Mouse (Mus musculus): ENCODE results near the gene Polr1c. TPM values are rescaled to one million over a fixed set of nuclear protein-coding genes. Genes with fewer than 3 reads are reported as not detected.

Polr1c gene
- polyA plus RNA-seq, 1 experiment from 2014 or later = 48.0 TPM

DNA sequence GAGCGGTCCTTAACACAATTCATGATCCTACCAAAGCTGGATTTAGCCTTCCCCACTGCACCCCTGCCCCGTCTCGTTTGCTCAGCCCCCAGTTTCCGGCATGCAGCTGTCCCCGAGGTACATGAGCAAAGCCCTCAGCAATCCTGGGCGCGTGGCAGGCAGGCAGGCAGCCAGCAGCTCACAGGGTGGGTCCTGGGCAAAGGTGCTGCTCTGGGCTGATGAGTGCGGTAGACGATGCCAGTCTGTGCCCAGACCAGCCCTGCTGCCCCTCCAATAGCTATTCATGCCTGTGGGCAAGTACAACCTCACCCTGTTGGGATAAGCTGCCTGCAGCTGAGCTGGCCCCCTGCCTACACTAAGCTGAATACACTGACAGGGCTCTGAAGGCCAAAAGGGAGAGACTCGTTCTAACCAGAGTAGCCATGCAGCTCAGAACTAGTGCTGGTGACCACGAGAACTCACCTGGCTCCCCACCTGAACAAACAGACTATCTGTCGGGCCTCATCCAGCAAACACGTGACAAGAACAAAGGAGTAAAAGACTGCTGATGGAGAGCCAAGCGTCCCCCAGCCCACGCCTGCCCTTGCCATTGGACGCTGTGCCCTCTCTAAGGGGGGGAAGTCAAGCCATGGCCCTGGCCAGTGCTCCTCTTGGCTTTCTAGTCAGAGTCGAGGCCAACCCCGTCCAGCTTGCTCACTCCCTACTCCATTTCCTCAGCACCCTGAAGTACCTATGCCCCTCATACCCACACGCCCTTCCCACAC, 22.1 kb upstream of the Polr1c start:
- DNase-seq (ENCODE audit: low spot score) = peak; percentile 63
- 0 out of 2 replicates have a peak overlapping the region, but pooled peaks have one; percentile 23 for H3K9ac ChIP-seq (ENCODE audit: low read length)
- no peaks in the 10 kb centered on the region for H3K4me1 ChIP-seq (replicated peaks; ENCODE audit: control insufficient read depth, insufficient read depth)
- no peaks in the 10 kb centered on the region for H3K9me3 ChIP-seq (ENCODE audit: control insufficient read depth, low read length)
- H3K36me3 ChIP-seq (ENCODE audit: control insufficient read depth, insufficient read depth, low read length) = peaks cover 7% of the 10 kb centered on the region
- H3K27ac ChIP-seq (replicated peaks) = peak overlapping the region; percentile 50
- H3K27me3 ChIP-seq (ENCODE audit: control insufficient read depth, insufficient read depth, low read length) = no peaks in the 10 kb centered on the region
- WGBS = 50% methylated on average over 19 of the region's 19 CpGs
- TF ChIP-seq EP300 (optimal IDR thresholded peaks at IDR 0.05) (no peak), CTCF (IDR thresholded peaks at IDR 0.05; ENCODE audit: low read depth) (no peak)
- H3K4me3 ChIP-seq (ENCODE audit: low read depth, low read length) = no peak overlapping the region
- no peak overlapping the region for H3K4me2 ChIP-seq (replicated peaks; ENCODE audit: low read depth)
- peak; percentile 25; the same call in 1 of the 2 replicates for ATAC-seq (ENCODE audit: low FRiP score, low TSS enrichment)

DNA sequence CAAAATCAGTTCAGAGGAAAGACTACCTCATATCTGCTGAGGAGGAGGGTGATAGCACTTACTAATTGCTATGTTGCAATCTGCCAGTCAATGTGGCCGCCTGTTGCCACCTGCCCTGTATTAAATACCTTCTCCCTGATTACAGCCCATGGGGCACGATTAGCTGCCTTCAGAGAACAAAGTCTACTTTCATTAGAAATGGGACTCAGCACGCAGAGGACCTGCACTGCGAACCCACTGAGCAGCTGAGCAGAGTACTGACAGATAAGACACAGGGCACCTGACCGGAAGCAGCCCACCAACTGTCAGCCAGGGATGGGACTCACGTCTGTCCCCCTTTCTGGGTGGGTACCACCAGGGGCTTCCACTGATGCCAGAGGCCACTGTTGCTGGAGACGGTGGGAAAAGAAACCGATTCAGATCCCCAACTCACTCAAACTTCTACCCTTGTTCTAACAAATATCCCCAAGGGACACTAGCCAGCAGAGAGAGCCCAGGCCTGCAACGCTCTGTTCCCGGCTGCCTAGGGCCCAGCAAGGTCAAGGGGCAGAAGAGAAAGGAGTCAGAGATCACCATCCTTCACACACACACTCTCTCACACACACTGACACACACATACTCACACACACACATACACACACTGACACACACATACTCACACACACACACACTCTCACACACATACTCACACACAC, 20.3 kb upstream of the Polr1c start:
- TF ChIP-seq CTCF (IDR thresholded peaks at IDR 0.05; ENCODE audit: low read depth) = no peak
- Histone ChIP-seq H3K36me3 (ENCODE audit: control insufficient read depth, insufficient read depth, low read length) (peaks cover 18% of the 10 kb centered on the region), H3K4me1 (replicated peaks; ENCODE audit: control insufficient read depth, insufficient read depth) (no peaks in the 10 kb centered on the region), H3K9me3 (ENCODE audit: control insufficient read depth, low read length) (no peaks in the 10 kb centered on the region), H3K9ac (ENCODE audit: low read length) (no peak overlapping the region), H3K27ac (replicated peaks) (peak overlapping the region; percentile 77), H3K4me3 (ENCODE audit: low read depth, low read length) (no peak overlapping the region), H3K27me3 (ENCODE audit: control insufficient read depth, insufficient read depth, low read length) (no peaks in the 10 kb centered on the region), H3K4me2 (replicated peaks; ENCODE audit: low read depth) (no peak overlapping the region)
- 67% methylated on average over 10 of the region's 10 CpGs for WGBS
- DNase-seq (ENCODE audit: low spot score) (no peak), ATAC-seq (ENCODE audit: low FRiP score, low TSS enrichment) (no peak)

DNA sequence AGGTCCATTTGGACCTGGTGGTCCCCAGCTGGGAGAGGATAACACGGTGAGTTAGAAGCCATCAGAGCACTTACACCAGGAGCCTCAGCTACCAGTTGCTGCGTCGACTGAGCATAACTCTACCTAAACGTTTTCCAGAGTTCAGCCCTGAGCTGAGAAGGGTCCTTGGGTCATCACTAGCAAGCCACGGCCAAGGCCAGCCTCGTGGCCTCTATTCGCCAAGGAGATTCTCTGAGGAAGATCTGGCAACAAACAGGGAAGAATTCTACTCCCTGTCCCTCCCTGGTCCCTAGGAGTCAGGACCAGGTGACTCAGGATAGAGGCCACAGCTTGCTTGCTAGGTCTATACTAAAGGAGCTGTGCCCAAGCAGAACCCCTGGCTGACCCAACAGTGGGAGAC, 19.7 kb upstream of the Polr1c start:
- no peak overlapping the region for H3K4me2 ChIP-seq (replicated peaks; ENCODE audit: low read depth)
- no peak overlapping the region for H3K9ac ChIP-seq (ENCODE audit: low read length)
- DNase-seq (ENCODE audit: low spot score) (no peak), ATAC-seq (ENCODE audit: low FRiP score, low TSS enrichment) (no peak)
- no peaks in the 10 kb centered on the region for H3K27me3 ChIP-seq (ENCODE audit: control insufficient read depth, insufficient read depth, low read length)
- peak overlapping the region; percentile 77 for H3K27ac ChIP-seq (replicated peaks)
- H3K9me3 ChIP-seq (ENCODE audit: control insufficient read depth, low read length) = no peaks in the 10 kb centered on the region
- H3K4me1 ChIP-seq (replicated peaks; ENCODE audit: control insufficient read depth, insufficient read depth) = no peaks in the 10 kb centered on the region
- H3K36me3 ChIP-seq (ENCODE audit: control insufficient read depth, insufficient read depth, low read length) = peaks cover 22% of the 10 kb centered on the region
- no peak overlapping the region for H3K4me3 ChIP-seq (ENCODE audit: low read depth, low read length)
- WGBS = 72% methylated on average over 7 of the region's 7 CpGs
- no peak for TF ChIP-seq EP300 (optimal IDR thresholded peaks at IDR 0.05)

DNA sequence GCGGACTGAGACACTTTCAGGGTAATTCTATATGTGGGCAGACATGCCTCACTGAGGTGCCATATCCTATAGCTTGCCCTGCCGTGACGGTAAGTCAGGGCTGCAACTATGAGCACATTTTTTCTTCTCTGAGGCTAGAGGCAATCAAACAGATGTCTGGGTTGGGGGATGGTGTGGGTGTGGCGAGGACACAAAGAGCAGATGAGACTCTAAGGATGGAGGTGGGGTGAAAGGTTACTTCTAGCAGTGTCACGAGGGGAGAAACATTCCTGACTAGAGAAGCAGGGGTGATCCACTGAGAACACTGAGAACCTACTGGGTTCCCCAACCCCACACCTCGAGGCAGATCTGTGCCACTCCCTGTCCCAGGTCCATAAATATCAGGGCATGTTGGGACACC, 19.1 kb upstream of the Polr1c start:
- no peak overlapping the region for H3K4me3 ChIP-seq (ENCODE audit: low read depth, low read length)
- no peaks in the 10 kb centered on the region for H3K4me1 ChIP-seq (replicated peaks; ENCODE audit: control insufficient read depth, insufficient read depth)
- TF ChIP-seq EP300 (optimal IDR thresholded peaks at IDR 0.05) (no peak), CTCF (IDR thresholded peaks at IDR 0.05; ENCODE audit: low read depth) (no peak)
- ATAC-seq (ENCODE audit: low FRiP score, low TSS enrichment) = no peak
- H3K27ac ChIP-seq (replicated peaks) = peak overlapping the region; percentile 70
- H3K9me3 ChIP-seq (ENCODE audit: control insufficient read depth, low read length) = no peaks in the 10 kb centered on the region
- peaks cover 25% of the 10 kb centered on the region for H3K36me3 ChIP-seq (ENCODE audit: control insufficient read depth, insufficient read depth, low read length)
- no peaks in the 10 kb centered on the region for H3K27me3 ChIP-seq (ENCODE audit: control insufficient read depth, insufficient read depth, low read length)
- WGBS = 59% methylated on average over 6 of the region's 6 CpGs
- DNase-seq (ENCODE audit: low spot score) = no peak
- H3K4me2 ChIP-seq (replicated peaks; ENCODE audit: low read depth) = no peak overlapping the region
- no peak overlapping the region for H3K9ac ChIP-seq (ENCODE audit: low read length)

DNA sequence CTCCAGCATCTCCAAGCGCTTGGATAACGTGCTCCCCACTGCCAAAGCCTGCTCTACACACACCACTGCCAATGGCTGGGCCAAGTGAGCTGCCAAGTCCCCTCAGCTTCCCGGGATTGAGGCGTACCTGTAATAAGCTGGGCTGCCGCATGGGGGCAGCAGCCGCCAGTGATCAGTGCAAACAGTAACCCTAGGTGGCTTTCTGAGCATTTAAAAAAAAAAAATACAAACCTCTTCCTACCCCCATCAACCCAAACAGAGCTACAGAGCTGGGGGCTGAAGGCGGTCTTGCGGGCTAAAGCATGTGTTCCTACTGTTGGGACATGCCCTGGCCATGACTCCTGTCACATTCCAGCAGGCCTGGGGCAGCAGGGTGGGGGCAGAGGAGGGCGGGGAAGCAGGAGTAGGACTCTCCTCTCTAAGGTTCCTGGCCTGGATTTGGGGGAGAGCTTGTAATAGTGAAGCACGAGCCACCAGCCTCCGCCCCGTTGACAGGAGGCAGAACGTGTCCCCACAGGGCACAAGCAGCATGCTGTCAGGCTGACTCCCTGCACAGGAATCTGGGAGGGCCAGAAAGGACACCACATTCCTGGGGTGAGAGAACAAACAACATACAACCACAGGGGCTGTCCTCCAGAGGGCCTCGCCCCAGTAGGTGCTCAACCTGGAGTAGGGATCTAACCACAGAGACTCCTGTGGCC, 18.2 kb upstream of the Polr1c start:
- no peak overlapping the region for H3K9ac ChIP-seq (ENCODE audit: low read length)
- no peaks in the 10 kb centered on the region for H3K4me1 ChIP-seq (replicated peaks; ENCODE audit: control insufficient read depth, insufficient read depth)
- WGBS = 24% methylated on average over 14 of the region's 14 CpGs
- H3K4me2 ChIP-seq (replicated peaks; ENCODE audit: low read depth) = no peak overlapping the region
- DNase-seq (ENCODE audit: low spot score) (peak; percentile 85), ATAC-seq (ENCODE audit: low FRiP score, low TSS enrichment) (peak; percentile 69)
- H3K9me3 ChIP-seq (ENCODE audit: control insufficient read depth, low read length) = no peaks in the 10 kb centered on the region
- peak overlapping the region; percentile 70 for H3K27ac ChIP-seq (replicated peaks)
- H3K27me3 ChIP-seq (ENCODE audit: control insufficient read depth, insufficient read depth, low read length) = no peaks in the 10 kb centered on the region
- TF ChIP-seq CTCF (IDR thresholded peaks at IDR 0.05; ENCODE audit: low read depth) (peak; percentile 92), EP300 (optimal IDR thresholded peaks at IDR 0.05) (no peak)
- H3K36me3 ChIP-seq (ENCODE audit: control insufficient read depth, insufficient read depth, low read length) = peaks cover 24% of the 10 kb centered on the region
- H3K4me3 ChIP-seq (ENCODE audit: low read depth, low read length) = no peak overlapping the region

Data from stomach, postnatal 0 days (tissue).